Mouse (Mus musculus): ENCODE results near the gene Mtfr2. TPM values are rescaled to one million over a fixed set of nuclear protein-coding genes. Genes with fewer than 3 reads are reported as not detected.

Gene Mtfr2
- polyA plus RNA-seq, 1 experiment: 0.82 TPM

DNA sequence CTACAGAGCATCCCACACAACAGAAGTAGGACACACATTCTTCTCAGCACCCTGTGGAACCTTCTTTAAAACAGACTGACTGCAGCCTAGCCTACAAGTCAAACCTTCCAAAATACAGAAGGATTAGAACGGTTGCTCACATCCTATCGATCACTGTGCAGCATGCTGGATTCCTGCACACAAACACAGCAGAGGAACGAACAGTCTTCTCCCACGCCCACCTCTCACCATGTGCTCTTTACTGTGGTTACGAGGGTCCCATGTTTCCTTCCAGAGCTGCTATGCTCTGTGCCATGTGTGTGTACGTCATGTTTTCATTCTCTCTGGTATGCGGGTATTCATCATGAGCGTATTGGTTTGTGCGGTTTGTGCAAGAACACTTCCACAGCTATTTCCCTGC, 30.1 kb downstream of the Mtfr2 start:
- DNase-seq (ENCODE audit: extremely low spot score in 1 of 2, low spot score in 1 of 2): no peak

DNA sequence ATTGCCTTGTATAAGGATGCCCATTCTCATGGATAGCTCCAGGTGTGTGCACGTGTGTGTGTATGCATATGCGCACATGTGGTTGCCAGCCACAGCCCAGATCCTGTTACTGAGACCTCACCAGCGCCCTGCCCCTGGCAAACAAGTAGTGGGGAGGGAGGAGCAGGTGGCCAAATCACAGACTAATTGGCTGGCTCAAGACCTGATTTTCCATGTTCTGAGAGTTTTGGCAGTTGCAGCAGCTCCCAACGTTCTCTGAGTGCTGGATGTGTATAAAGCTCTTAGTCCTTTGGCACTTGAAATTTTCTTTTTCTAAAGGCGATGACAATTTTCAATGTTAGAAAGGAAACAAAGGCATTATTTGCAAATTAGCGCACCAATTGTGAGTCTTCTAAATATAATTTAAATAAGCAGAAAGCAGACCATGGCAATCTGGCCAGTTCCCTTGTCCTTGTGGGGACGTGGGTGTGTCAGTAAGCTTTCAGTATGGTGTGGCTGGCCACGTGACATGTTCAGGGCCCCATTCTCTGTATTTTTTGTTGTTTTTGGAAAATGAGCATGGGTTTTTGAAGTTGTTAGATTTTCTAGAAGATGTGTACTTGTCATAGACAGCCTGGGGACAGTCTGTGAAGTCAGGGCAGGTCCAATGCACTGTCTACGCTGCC, 31.6 kb downstream of the Mtfr2 start:
- DNase-seq (ENCODE audit: extremely low spot score in 1 of 2, low spot score in 1 of 2): no peak

DNA sequence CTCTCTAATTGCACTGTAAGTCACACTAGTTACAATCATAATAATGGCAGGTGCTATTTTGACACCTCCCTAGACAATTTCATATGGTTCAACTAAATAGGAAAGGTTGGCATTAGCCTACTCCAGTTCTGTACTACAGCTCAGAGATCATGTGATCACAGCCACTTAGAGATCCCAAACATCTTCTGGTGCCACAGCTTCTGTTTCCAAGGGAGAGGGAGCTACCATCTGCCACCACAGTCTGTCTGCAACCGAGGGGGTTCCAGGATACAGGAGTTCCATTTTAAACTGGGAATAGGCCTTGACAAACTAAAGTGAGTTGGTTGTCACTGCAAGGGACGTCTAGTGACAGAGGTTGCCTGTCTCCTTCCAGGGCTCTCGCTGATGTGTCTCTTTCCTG, 33.2 kb downstream of the Mtfr2 start:
- DNase-seq (ENCODE audit: extremely low spot score in 1 of 2, low spot score in 1 of 2): peak; percentile 35 to 62

DNA sequence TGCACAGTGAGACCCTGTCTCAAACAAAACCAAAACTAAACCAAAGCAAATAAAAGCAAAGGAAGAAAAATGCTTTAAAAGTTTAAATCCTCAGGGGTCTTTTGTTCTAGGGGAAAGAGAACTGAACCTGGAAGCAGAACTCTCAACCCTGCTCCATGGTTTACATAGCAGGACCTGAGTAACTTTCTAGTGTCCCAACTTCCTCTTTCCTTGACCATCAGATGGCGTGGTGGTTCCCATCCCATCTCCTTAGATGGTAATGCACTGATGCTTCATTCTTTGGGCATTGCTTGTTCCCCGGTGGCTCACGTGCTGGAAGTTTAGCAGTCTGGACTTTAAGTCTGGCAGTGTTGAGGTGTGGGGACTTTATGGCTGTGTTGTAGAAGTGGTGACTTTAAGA, 33.8 kb downstream of the Mtfr2 start:
- no peak for DNase-seq (ENCODE audit: extremely low spot score in 1 of 2, low spot score in 1 of 2)

DNA sequence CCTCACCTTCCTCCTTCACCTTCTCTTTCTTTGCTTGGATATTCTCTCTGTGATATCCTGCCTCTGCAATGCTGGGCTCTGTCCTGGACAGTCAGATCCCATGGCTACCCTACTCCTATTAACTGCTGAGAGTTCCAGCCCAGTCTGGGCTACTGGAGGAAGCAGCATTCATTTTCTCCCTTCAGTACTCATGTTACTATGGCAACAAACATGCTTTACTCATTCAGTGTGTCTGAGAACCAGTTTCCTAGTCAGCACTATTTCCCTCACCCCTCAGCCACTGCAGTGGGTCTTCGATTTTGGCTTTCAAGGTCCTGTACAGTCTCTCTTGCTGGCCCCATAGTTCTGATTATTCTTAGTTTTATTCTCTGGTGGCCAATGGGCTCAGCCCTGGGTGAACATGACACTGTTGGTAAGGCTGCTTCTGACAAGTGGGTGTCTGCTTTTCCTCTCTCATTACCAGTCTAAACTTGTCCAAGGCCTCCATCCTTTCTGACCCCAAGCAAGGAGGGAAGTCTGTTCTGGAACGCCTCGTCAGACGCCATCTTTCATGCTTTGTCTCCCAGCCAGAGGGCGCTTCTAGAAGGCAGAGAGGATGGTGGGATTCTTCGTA, 35.3 kb downstream of the Mtfr2 start:
- DNase-seq (ENCODE audit: extremely low spot score in 1 of 2, low spot score in 1 of 2): no peak

DNA sequence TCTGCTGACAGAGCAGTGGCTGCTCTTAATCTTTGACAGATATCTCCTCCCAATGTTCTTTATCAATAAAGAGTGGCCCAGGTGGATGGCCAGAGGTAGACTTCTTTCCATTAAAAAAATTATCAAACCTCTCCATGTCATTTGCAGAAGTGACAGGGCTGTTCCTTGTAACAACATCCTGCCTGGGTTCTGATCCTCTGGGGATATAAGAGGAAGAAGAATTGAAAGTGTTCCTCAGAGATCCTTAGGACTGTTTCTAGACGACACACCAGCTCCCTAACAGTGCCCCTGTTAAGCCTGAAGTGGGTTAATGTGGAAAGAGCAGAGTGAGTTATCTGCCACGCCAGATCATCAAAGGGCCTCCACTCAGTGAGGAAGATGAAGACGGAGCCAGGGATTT, 43.0 kb downstream of the Mtfr2 start:
- DNase-seq (ENCODE audit: extremely low spot score in 1 of 2, low spot score in 1 of 2): no peak

DNA sequence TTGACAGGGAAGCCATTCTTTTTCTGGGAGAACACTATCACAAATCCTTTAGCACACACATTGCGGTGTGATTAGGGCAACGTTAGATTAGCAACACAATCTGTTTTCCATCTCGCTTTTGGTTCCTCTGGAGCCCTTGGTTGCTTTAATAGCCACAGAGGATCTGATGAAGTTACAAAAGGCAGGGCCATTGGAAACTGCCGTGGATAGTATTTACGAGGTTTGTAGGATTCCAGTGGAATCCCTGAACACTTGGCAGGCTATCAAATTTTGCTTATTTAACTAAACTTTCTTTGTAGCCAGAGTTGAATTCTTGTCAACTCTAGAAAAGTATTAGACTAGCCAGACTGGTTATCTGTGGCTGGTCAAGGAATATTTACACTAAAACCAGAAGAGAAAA, 47.2 kb downstream of the Mtfr2 start:
- no peak for DNase-seq (ENCODE audit: extremely low spot score in 1 of 2, low spot score in 1 of 2)

DNA sequence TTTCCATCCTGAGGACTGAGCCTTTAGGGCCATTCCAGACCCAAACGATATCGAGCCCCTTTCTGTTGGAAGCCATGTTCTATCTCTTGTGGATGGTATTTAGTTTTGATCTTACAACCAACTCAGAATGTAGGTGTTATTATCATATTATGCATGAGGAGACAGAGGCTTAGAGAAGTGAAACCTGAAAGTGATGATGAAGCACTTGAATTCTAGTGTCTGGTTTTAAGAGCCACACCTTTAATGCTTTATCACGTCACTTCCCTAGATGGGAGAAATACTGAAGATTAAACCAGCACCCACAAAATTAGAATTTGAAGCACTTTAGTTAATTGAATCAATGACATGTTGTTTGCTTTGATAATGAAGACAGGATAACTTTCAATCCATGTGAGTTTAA, 48.2 kb downstream of the Mtfr2 start:
- DNase-seq (ENCODE audit: extremely low spot score in 1 of 2, low spot score in 1 of 2): no peak

DNA sequence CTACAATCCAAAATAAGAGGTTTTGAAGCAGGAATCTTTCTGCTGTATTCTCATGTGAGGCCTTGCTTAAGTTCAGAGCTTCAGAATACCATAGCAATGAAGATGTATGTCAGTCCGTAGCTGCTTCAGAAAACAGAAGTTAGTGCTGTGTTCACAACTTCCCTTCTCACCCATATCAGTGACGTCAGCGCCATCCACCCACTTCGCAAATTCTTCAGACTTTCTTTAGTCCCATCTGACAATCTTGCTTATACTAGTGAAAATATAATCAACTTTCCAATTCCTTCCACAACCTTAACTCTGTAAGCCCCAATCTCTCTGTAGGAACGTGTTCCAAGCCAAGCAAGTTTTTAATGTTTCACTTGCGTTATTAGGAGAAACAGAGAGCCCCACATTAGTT, 50.7 kb downstream of the Mtfr2 start:
- peak in 1 of 2 experiments; percentile 54 for DNase-seq (ENCODE audit: extremely low spot score in 1 of 2, low spot score in 1 of 2)

DNA sequence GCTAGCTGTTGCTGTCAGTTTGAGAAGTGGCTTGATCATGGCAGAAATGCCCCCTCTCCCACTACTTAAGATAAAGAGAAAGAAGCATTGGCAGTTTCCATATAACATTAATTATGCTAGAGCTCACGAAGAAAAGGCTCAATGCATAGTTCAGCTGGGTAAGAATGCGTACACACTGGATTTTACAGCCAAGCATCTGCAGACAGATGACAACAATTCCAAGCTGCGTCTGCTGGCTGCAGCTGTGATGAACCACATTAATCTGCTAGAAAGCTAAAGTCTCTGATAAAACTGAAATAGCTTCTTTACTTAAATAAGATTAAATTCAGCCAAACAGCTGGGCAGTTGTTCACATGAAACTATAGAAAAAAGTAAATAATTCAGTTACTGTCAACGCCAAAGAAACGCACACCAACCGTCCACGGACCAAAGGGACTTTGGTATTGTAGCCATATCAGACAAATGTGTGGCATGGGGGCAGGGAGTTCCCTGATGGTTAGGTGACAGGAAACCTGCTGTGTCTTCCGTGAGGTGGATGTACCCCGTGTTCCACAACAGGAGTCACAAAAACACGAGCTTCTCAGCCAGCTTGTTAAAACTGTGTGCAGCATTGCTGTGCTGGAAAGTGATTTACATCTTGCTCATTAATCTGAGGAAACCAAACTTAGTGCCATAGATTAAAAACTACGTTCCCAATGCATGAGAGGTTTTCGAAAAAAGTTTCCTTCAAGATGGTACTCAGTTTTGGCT, 51.2 kb downstream of the Mtfr2 start:
- no peak for DNase-seq (ENCODE audit: extremely low spot score in 1 of 2, low spot score in 1 of 2)

DNA sequence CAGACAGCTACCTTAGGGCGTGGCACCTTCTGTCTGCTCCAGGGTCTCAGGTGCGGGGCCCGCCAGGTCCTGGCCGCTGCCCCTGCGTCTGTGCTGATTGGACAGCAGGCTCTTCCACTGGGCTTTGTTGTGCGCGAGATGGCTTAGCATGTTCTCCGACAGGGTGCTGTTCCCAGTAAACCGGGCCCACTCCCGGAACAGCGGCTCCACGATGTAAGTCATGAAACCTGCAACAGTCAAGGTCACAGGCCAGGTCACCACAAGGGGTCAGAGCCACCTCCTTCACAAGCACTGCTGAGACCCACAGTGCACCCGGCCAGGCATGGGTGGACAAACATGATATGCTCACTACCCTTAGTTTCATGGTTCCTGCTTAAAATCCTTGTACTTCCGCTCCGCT, 52.8 kb downstream of the Mtfr2 start:
- DNase-seq (ENCODE audit: extremely low spot score in 1 of 2, low spot score in 1 of 2): no peak

DNA sequence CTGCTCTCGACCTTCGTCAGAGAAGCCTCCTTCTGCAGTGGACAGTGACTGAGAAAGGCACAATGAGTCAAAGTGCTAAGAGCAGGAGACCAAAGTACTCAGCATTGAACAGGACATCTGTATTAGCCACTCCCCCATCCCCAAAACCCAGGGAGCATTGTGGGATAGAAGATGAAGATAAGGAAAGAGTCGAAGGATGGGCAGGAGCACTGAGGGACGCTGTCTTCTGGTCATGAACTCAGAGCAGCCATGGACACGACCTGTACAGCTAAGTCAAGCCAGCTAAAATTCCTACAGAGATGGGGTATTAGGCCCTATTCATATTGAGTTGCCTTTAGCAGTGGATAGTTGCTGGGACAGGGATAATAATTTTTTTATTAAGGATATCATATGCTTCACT, 55.4 kb downstream of the Mtfr2 start:
- no peak for DNase-seq (ENCODE audit: extremely low spot score in 1 of 2, low spot score in 1 of 2)

DNA sequence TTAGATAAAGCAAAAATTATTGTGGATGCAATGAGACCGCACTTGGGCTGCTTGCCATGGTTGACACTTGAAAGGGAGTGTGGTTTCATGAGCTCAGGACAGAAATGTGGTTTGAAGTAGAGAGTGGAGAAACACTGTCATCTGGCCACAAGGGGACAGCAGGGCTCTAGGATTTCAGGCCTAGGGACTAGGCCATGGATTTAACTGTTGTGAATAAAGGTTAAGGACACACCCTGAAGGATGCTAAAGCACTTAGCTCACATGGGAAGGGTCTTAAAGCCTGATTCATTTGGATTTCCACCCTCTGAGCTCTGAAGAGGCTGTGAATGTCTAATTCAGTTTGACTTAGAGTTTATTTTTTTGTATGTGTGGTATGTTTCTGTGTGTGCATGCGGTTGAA, 57.9 kb downstream of the Mtfr2 start:
- DNase-seq (ENCODE audit: extremely low spot score in 1 of 2, low spot score in 1 of 2): peak in 1 of 2 experiments; percentile 45

DNA sequence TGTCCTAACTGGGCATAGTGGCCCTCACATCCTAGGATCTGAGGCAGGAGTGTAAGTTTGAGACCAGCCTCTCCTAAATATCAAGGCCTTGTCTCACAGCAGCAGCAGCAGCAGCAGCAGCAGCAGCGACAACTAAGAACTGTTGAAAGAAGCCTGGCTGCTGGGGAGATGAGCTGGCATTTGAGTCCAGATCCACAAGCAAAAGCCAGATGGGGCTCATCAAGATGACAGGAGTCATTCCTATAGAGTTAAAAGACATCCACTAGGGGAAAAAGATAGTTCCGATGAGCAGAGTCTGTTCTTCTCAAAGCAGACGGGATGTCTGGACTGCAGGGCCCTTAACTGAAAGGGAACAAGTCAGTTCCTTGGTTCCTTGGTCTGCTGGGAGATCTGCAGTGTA, 60.8 kb downstream of the Mtfr2 start:
- no peak for DNase-seq (ENCODE audit: extremely low spot score in 1 of 2, low spot score in 1 of 2)

DNA sequence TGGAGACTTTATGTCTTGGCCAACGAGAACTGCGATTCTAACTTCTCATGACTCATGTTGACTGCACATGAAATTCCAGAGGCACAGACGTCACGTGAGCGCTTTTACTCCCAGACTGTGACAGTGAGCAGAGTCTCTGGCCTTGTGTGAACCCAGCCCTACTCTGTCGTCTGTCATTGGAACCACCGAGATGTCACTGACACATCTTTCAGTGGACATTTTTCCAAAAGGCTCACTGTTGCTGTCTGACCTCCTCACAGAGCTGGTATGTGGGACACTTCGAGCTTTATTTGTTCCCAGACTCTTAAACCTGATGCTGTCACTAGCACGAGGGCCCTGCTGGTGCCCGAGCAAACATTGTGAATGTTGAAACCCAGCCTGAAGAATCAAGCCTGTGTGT, 61.6 kb downstream of the Mtfr2 start:
- DNase-seq (ENCODE audit: extremely low spot score in 1 of 2, low spot score in 1 of 2): no peak

Other genes starting within 250 kb of the Mtfr2 start
- 70.1 and 73.5 TPM in 2 replicates for gene Map7, start 199.3 kb upstream of the Mtfr2 start, polyA plus RNA-seq (2012; rRNA removed)
- gene Bclaf1, start 35.3 kb upstream of the Mtfr2 start, polyA plus RNA-seq (2012; rRNA removed): 83.5 and 86.7 TPM in 2 replicates

All from frontal cortex, adult 2 months (tissue).